Mouse (Mus musculus): ENCODE measurements around the gene Txnrd2. TPM values are rescaled to one million over a fixed set of nuclear protein-coding genes. Genes with fewer than 3 reads are reported as not detected.

The Txnrd2 gene
- polyA plus RNA-seq, 1 experiment from 2014 or later, result 20.0 TPM

GRCm38 (mm10) chr16:18452361-18452862 is 26.2 kb downstream of the Txnrd2 start:
- H3K4me3 ChIP-seq (ENCODE audit: low read depth, low read length), result no peak overlapping the region
- no peaks in the 10 kb centered on the region for H3K27me3 ChIP-seq (replicated peaks; ENCODE audit: insufficient read depth, low read length)
- no peaks in the 10 kb centered on the region for H3K9me3 ChIP-seq (ENCODE audit: low read length)
- H3K4me1 ChIP-seq (ENCODE audit: insufficient read depth, low read depth, low read length), result no peaks in the 10 kb centered on the region
- ATAC-seq (no peak), DNase-seq (ENCODE audit: low spot score) (no peak)
- peaks cover 8% of the 10 kb centered on the region; the same call in 1 of the 2 replicates for H3K36me3 ChIP-seq (ENCODE audit: insufficient read depth, low read length)
- no peak overlapping the region for H3K4me2 ChIP-seq (replicated peaks; ENCODE audit: low read depth, low read length)
- no peak overlapping the region for H3K27ac ChIP-seq (ENCODE audit: low read length)
- TF ChIP-seq EP300 (IDR thresholded peaks at IDR 0.05) (no peak), CTCF (IDR thresholded peaks at IDR 0.05) (no peak)
- H3K9ac ChIP-seq (replicated peaks; ENCODE audit: low read depth), result no peak overlapping the region
- WGBS, result 84% methylated on average over 8 of the region's 8 CpGs

GRCm38 (mm10) chr16:18453846-18454245 is 27.7 kb downstream of the Txnrd2 start:
- Histone ChIP-seq H3K4me2 (replicated peaks; ENCODE audit: low read depth, low read length) (no peak overlapping the region), H3K27me3 (replicated peaks; ENCODE audit: insufficient read depth, low read length) (no peaks in the 10 kb centered on the region), H3K9me3 (ENCODE audit: low read length) (no peaks in the 10 kb centered on the region), H3K4me3 (ENCODE audit: low read depth, low read length) (no peak overlapping the region), H3K36me3 (ENCODE audit: insufficient read depth, low read length) (peaks cover 14% of the 10 kb centered on the region; the same call in 1 of the 2 replicates), H3K4me1 (ENCODE audit: insufficient read depth, low read depth, low read length) (no peaks in the 10 kb centered on the region), H3K27ac (ENCODE audit: low read length) (no peak overlapping the region), H3K9ac (replicated peaks; ENCODE audit: low read depth) (no peak overlapping the region)
- 58% methylated on average over 5 of the region's 5 CpGs for WGBS
- TF ChIP-seq CTCF (IDR thresholded peaks at IDR 0.05) (no peak), EP300 (IDR thresholded peaks at IDR 0.05) (no peak)
- no peak for ATAC-seq
- DNase-seq (ENCODE audit: low spot score), result no peak

GRCm38 (mm10) chr16:18455407-18455806 is 29.2 kb downstream of the Txnrd2 start:
- no peaks in the 10 kb centered on the region for H3K9me3 ChIP-seq (ENCODE audit: low read length)
- no peak overlapping the region for H3K4me3 ChIP-seq (ENCODE audit: low read depth, low read length)
- no peaks in the 10 kb centered on the region for H3K4me1 ChIP-seq (ENCODE audit: insufficient read depth, low read depth, low read length)
- no peak overlapping the region for H3K27ac ChIP-seq (ENCODE audit: low read length)
- H3K4me2 ChIP-seq (replicated peaks; ENCODE audit: low read depth, low read length), result no peak overlapping the region
- no peak for DNase-seq (ENCODE audit: low spot score)
- no peak overlapping the region for H3K9ac ChIP-seq (replicated peaks; ENCODE audit: low read depth)
- no peak for ATAC-seq
- peaks cover 14% of the 10 kb centered on the region; the same call in 1 of the 2 replicates for H3K36me3 ChIP-seq (ENCODE audit: insufficient read depth, low read length)
- 64% methylated on average over 6 of the region's 6 CpGs for WGBS
- TF ChIP-seq EP300 (IDR thresholded peaks at IDR 0.05), result no peak
- no peak for TF ChIP-seq CTCF (IDR thresholded peaks at IDR 0.05)
- no peaks in the 10 kb centered on the region for H3K27me3 ChIP-seq (replicated peaks; ENCODE audit: insufficient read depth, low read length)

- H3K9me3 ChIP-seq (ENCODE audit: low read length), result no peaks in the 10 kb centered on the region
- no peak overlapping the region for H3K27ac ChIP-seq (ENCODE audit: low read length)
- no peak overlapping the region for H3K4me2 ChIP-seq (replicated peaks; ENCODE audit: low read depth, low read length)
- no peak overlapping the region for H3K4me3 ChIP-seq (ENCODE audit: low read depth, low read length)
- no peak for TF ChIP-seq CTCF (IDR thresholded peaks at IDR 0.05)
- TF ChIP-seq EP300 (IDR thresholded peaks at IDR 0.05), result no peak
- peaks cover 14% of the 10 kb centered on the region; the same call in 1 of the 2 replicates for H3K36me3 ChIP-seq (ENCODE audit: insufficient read depth, low read length)
- H3K9ac ChIP-seq (replicated peaks; ENCODE audit: low read depth), result no peak overlapping the region
- ATAC-seq, result no peak
- no peak for DNase-seq (ENCODE audit: low spot score)
- no peaks in the 10 kb centered on the region for H3K4me1 ChIP-seq (ENCODE audit: insufficient read depth, low read depth, low read length)
- no peaks in the 10 kb centered on the region for H3K27me3 ChIP-seq (replicated peaks; ENCODE audit: insufficient read depth, low read length)
Measured at GRCm38 (mm10) chr16:18458661-18459060, 32.5 kb downstream of the Txnrd2 start.

- no peaks in the 10 kb centered on the region for H3K4me1 ChIP-seq (ENCODE audit: insufficient read depth, low read depth, low read length)
- peak; percentile 54 for ATAC-seq
- 19% methylated on average over 12 of the region's 12 CpGs for WGBS
- TF ChIP-seq EP300 (IDR thresholded peaks at IDR 0.05) (no peak), CTCF (IDR thresholded peaks at IDR 0.05) (no peak)
- H3K9ac ChIP-seq (replicated peaks; ENCODE audit: low read depth), result no peak overlapping the region
- no peaks in the 10 kb centered on the region for H3K27me3 ChIP-seq (replicated peaks; ENCODE audit: insufficient read depth, low read length)
- H3K36me3 ChIP-seq (ENCODE audit: insufficient read depth, low read length), result peaks cover 14% of the 10 kb centered on the region; the same call in 1 of the 2 replicates
- H3K27ac ChIP-seq (ENCODE audit: low read length), result peak overlapping the region; percentile 20; the same call in 1 of the 2 replicates
- H3K4me3 ChIP-seq (ENCODE audit: low read depth, low read length), result no peak overlapping the region
- H3K4me2 ChIP-seq (replicated peaks; ENCODE audit: low read depth, low read length), result no peak overlapping the region; the same call in 1 of the 2 replicates
- peak; percentile 44 for DNase-seq (ENCODE audit: low spot score)
- H3K9me3 ChIP-seq (ENCODE audit: low read length), result no peaks in the 10 kb centered on the region
Measured at GRCm38 (mm10) chr16:18459335-18459954, 33.3 kb downstream of the Txnrd2 start.

- 21% methylated on average over 11 of the region's 11 CpGs for WGBS
- no peak overlapping the region for H3K4me3 ChIP-seq (ENCODE audit: low read depth, low read length)
- peak; percentile 35 for DNase-seq (ENCODE audit: low spot score)
Measured at GRCm38 (mm10) chr16:18459955-18460370, 33.8 kb downstream of the Txnrd2 start.

More at GRCm38 (mm10) chr16:18459955-18460370, 33.8 kb downstream of the Txnrd2 start:
- Histone ChIP-seq H3K4me1 (ENCODE audit: insufficient read depth, low read depth, low read length) (no peaks in the 10 kb centered on the region), H3K4me2 (replicated peaks; ENCODE audit: low read depth, low read length) (no peak overlapping the region; the same call in 1 of the 2 replicates), H3K36me3 (ENCODE audit: insufficient read depth, low read length) (peaks cover 14% of the 10 kb centered on the region; the same call in 1 of the 2 replicates), H3K9ac (replicated peaks; ENCODE audit: low read depth) (no peak overlapping the region), H3K9me3 (ENCODE audit: low read length) (no peaks in the 10 kb centered on the region), H3K27me3 (replicated peaks; ENCODE audit: insufficient read depth, low read length) (no peaks in the 10 kb centered on the region), H3K27ac (ENCODE audit: low read length) (peak overlapping the region; percentile 20; the same call in 1 of the 2 replicates)
- peak; percentile 65 for ATAC-seq
- TF ChIP-seq CTCF (IDR thresholded peaks at IDR 0.05) (no peak), EP300 (IDR thresholded peaks at IDR 0.05) (peak; percentile 47)

All from lung, postnatal 0 days (tissue).